ENCODE assay signal across 20 mouse cellular contexts in the genomic region with DNA sequence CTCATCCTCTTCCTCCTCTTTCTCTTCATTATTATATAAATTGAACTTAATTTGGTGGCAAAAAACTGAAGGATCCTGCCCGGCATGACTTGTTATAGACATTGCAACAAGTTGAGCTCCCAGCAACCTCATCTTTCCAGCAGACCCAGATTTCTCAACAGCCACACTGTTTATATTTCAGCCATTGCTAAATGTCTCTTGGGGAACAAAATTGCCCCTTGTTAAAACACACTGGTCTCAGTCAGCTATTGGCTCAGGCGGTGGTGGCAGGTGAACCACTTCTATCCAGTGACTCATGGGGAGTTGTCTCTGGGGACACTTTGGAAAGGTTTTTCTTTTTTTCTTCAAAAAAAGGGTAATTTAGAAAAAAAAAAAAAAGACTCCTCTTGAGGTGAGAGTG. TPM values are rescaled to one million over a fixed set of nuclear protein-coding genes. Genes with fewer than 3 reads are reported as not detected.
"Had no signal": no experiment of that assay in that cellular context is flagged by ENCODE, and none has a peak within 500 bp of the region (broad histone marks: within the 10 kb centered on the region; RNA-seq: fewer than 3 reads in every experiment).

No protein-coding gene starts in this region.

- H3K4me2 ChIP-seq: liver, embryonic 15.5 days; lung, embryonic 15.5 days; midbrain, embryonic 12.5 days; midbrain, embryonic 15.5 days; neural tube, embryonic 12.5 days; neural tube, embryonic 15.5 days had no signal

- H3K9ac ChIP-seq: liver, embryonic 15.5 days; lung, embryonic 15.5 days; midbrain, embryonic 12.5 days; midbrain, embryonic 15.5 days; neural tube, embryonic 12.5 days; neural tube, embryonic 15.5 days had no signal

- ATAC-seq: intestine, postnatal 0 days; midbrain, embryonic 15.5 days had no signal

- H3K4me3 ChIP-seq: left cerebral cortex, adult 2 months; liver, embryonic 15.5 days; lung, embryonic 15.5 days; midbrain, embryonic 12.5 days; midbrain, embryonic 15.5 days; neural tube, embryonic 12.5 days; neural tube, embryonic 15.5 days had no signal

- H3K27me3 ChIP-seq: liver, embryonic 15.5 days; lung, embryonic 15.5 days; midbrain, embryonic 12.5 days; midbrain, embryonic 15.5 days; neural tube, embryonic 12.5 days; neural tube, embryonic 15.5 days had no signal

- H3K9me3 ChIP-seq: liver, embryonic 15.5 days; lung, embryonic 15.5 days; midbrain, embryonic 12.5 days; midbrain, embryonic 15.5 days; neural tube, embryonic 12.5 days; neural tube, embryonic 15.5 days had no signal

- H3K36me3 ChIP-seq: liver, embryonic 15.5 days; lung, embryonic 15.5 days; midbrain, embryonic 12.5 days; midbrain, embryonic 15.5 days; neural tube, embryonic 12.5 days; neural tube, embryonic 15.5 days had no signal

- H3K4me1 ChIP-seq: liver, embryonic 15.5 days; lung, embryonic 15.5 days; midbrain, embryonic 12.5 days; midbrain, embryonic 15.5 days; neural tube, embryonic 12.5 days; neural tube, embryonic 15.5 days had no signal

- DNase-seq: kidney, adult 2 months; kidney, postnatal 25 days; layer of hippocampus, postnatal 36 days; right cerebral cortex, adult 18-20 months; right cerebral cortex, postnatal 14 days; right cerebral cortex, postnatal 4 days; thymus, adult 2 months; thymus, postnatal 14 days; thymus, postnatal 4 days had no signal

- H3K27ac ChIP-seq: kidney, postnatal 0 days; left cerebral cortex, adult 2 months; liver, embryonic 15.5 days; lung, embryonic 15.5 days; macrophage; midbrain, embryonic 12.5 days; midbrain, embryonic 15.5 days; neural tube, embryonic 12.5 days; neural tube, embryonic 15.5 days; stomach, postnatal 0 days had no signal

RNA-seq across cellular contexts. Expression of gene C1qtnf4, which starts 47.0 kb away (rescaled TPM):
- polyA plus RNA-seq: macrophage had no signal

RNA-seq across cellular contexts. Expression of gene Agbl2, which starts 56.1 kb away (rescaled TPM):
- polyA plus RNA-seq: liver, embryonic 15.5 days; macrophage had no signal
